In genomic region chr4:150825531-150825930, GRCm38 (mm10) we compare ENCODE assay signal across 9 mouse cellular contexts. TPM values are rescaled to one million over a fixed set of nuclear protein-coding genes. Genes with fewer than 3 reads are reported as not detected.
DNase-seq lines count a peak whose midpoint lies in the region; TF ChIP-seq lines count a peak whose summit lies in the region.
"Had no signal": no experiment of that assay in that cellular context is flagged by ENCODE, and none has a peak within 500 bp of the region (broad histone marks: within the 10 kb centered on the region; RNA-seq: fewer than 3 reads in every experiment).

No protein-coding gene starts in this region.

- 57% methylated on average over 7 of the region's 7 CpGs for WGBS in lung, adult 2 months

- DNase-seq in urinary bladder, postnatal 14 days (ENCODE audit: low spot score) = peak; percentile 85
- DNase-seq in urinary bladder, adult 2 months (ENCODE audit: low spot score) = no peak
- DNase-seq in kidney, adult 18-20 months = peak; percentile 65
- peak; percentile 61 for DNase-seq in lung, adult 2 months
- no peak for DNase-seq in frontal cortex, postnatal 14 days (ENCODE audit: low spot score in 2 of 2)
- no peak for DNase-seq in layer of hippocampus, adult 11-12 months (ENCODE audit: low spot score)
- no peak for DNase-seq in adrenal gland, postnatal 10 days
- no peak for DNase-seq in heart, postnatal 4 days

- H3K4me1 ChIP-seq in lung, adult 2 months (ENCODE audit: control insufficient read depth, insufficient read depth, low read length) = peaks cover 10% of the 10 kb centered on the region

- no peak for TF ChIP-seq CTCF in lung, adult 2 months (IDR thresholded peaks at IDR 0.05; ENCODE audit: insufficient read depth, low read length)

- H3K4me3 ChIP-seq in lung, adult 2 months (replicated peaks; ENCODE audit: extremely low read depth, low read depth, low read length) = no peak overlapping the region
- H3K4me3 ChIP-seq: midbrain, embryonic 13.5 days had no signal

- TF ChIP-seq POLR2A in lung, adult 2 months (IDR thresholded peaks at IDR 0.05; ENCODE audit: borderline replicate concordance, extremely low read depth, low read depth, low read length) = no peak

RNA-seq across cellular contexts. Expression of gene Errfi1, which starts 28.2 kb away (rescaled TPM):
- 29.8 and 36.1 TPM in 2 replicates for polyA plus RNA-seq in urinary bladder, adult 2 months (2012; rRNA removed)
- 53.7 and 85.0 TPM in 2 replicates for polyA plus RNA-seq in lung, adult 2 months (2012; rRNA removed)
- total RNA-seq in adrenal gland, postnatal 10 days (2021) = 100 to 1,000 TPM in 1 of 2 experiments, 10 to 100 TPM in 1; 32.3 to 159 TPM
- 10 to 100 TPM; 18.6 to 20.4 TPM for total RNA-seq in heart, postnatal 4 days (2021)

Comparison
In these comparisons a context has a peak if more than half of its experiments do, and no peak if none do; other contexts are left out.
1. DNase-seq: peak in urinary bladder, postnatal 14 days (single experiment), kidney, adult 18-20 months (single experiment) and lung, adult 2 months (single experiment); none in urinary bladder, adult 2 months (single experiment), frontal cortex, postnatal 14 days (0 of 2), layer of hippocampus, adult 11-12 months (single experiment), adrenal gland, postnatal 10 days (single experiment) and heart, postnatal 4 days (single experiment).